Mouse (Mus musculus): ENCODE measurements around the gene Cd300lf.

DNA sequence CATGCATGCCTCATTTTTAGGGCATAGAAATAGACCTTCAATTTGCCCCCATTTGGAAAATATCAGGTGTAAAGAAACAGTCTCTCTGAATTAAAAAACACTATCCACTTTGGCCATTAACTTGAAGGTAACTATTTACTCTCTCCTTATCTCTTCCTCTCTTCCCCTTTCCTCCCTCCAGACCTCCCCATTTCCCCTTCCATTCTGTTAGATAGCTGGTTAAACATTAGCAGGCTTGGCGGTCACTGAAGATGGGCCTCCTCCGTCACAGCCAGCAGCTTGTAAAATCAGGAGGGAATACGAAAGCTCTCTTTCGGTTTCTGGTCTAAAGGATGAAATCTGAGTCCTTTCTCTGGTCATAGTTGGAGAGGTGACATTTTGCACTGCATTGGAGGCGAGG, 57.9 kb downstream of the Cd300lf start:
- TF ChIP-seq POLR2A (IDR thresholded peaks at IDR 0.05; ENCODE audit: borderline replicate concordance, extremely low read depth, insufficient read depth, insufficient read length, poor library complexity, severe bottlenecking) (no peak), CTCF (IDR thresholded peaks at IDR 0.05; ENCODE audit: borderline replicate concordance, extremely low read depth, insufficient read depth, insufficient read length) (no peak)

All from brain, embryonic 14.5 days (tissue).